In genomic region chr11:99473433-99473832, GRCm38 (mm10) we compare ENCODE assay signal across 43 mouse cellular contexts. TPM values are rescaled to one million over a fixed set of nuclear protein-coding genes. Genes with fewer than 3 reads are reported as not detected.
DNase-seq lines count a peak whose midpoint lies in the region; ATAC-seq and TF ChIP-seq lines count a peak whose summit lies in the region.
"Had no signal": no experiment of that assay in that cellular context is flagged by ENCODE, and none has a peak within 500 bp of the region (broad histone marks: within the 10 kb centered on the region; RNA-seq: fewer than 3 reads in every experiment).

No protein-coding gene starts in this region.

- peak; percentile 43; the same call in 1 of the 2 replicates for TF ChIP-seq POLR2A in lung, adult 2 months (IDR thresholded peaks at IDR 0.05; ENCODE audit: borderline replicate concordance, extremely low read depth, low read depth, low read length)

- WGBS in intestine, embryonic 16.5 days: 55% methylated on average over 6 of the region's 6 CpGs
- WGBS in lung, adult 2 months: 57% methylated on average over 6 of the region's 6 CpGs
- WGBS in stomach, embryonic 15.5 days: 59% methylated on average over 6 of the region's 6 CpGs
- 91% methylated on average over 6 of the region's 6 CpGs for WGBS in limb, embryonic 10.5 days
- WGBS in hindbrain, embryonic 12.5 days: 73% methylated on average over 6 of the region's 6 CpGs

- no peaks in the 10 kb centered on the region for H3K9me3 ChIP-seq in intestine, embryonic 16.5 days (ENCODE audit: control insufficient read depth, low read length)
- H3K9me3 ChIP-seq in stomach, embryonic 15.5 days: no peaks in the 10 kb centered on the region
- no peaks in the 10 kb centered on the region for H3K9me3 ChIP-seq in limb, embryonic 10.5 days (replicated peaks)
- no peaks in the 10 kb centered on the region for H3K9me3 ChIP-seq in hindbrain, embryonic 12.5 days (replicated peaks)
- H3K9me3 ChIP-seq: hindbrain, embryonic 10.5 days; kidney, embryonic 15.5 days; midbrain, embryonic 10.5 days; neural tube, embryonic 12.5 days had no signal

- 0 out of 2 replicates have a peak, but pooled peaks cover 2% of the 10 kb centered on the region for H3K4me1 ChIP-seq in intestine, embryonic 16.5 days (ENCODE audit: control insufficient read depth, insufficient read depth, low read length)
- no peaks in the 10 kb centered on the region; the same call in none of the 2 replicates for H3K4me1 ChIP-seq in lung, adult 2 months (ENCODE audit: control insufficient read depth, insufficient read depth, low read length)
- no peaks in the 10 kb centered on the region for H3K4me1 ChIP-seq in stomach, embryonic 15.5 days
- no peaks in the 10 kb centered on the region for H3K4me1 ChIP-seq in limb, embryonic 10.5 days
- H3K4me1 ChIP-seq in hindbrain, embryonic 12.5 days: no peaks in the 10 kb centered on the region
- H3K4me1 ChIP-seq: hindbrain, embryonic 10.5 days; kidney, embryonic 15.5 days; midbrain, embryonic 10.5 days; neural tube, embryonic 12.5 days had no signal

- H3K9ac ChIP-seq in intestine, embryonic 16.5 days (ENCODE audit: low read depth, low read length): no peak overlapping the region
- H3K9ac ChIP-seq in stomach, embryonic 15.5 days: no peak overlapping the region
- H3K9ac ChIP-seq in hindbrain, embryonic 12.5 days: no peak overlapping the region
- H3K9ac ChIP-seq: kidney, embryonic 15.5 days; liver, embryonic 14.5 days; neural tube, embryonic 12.5 days had no signal

- peak; percentile 83 for ATAC-seq in intestine, embryonic 16.5 days
- ATAC-seq in stomach, embryonic 15.5 days (ENCODE audit: insufficient read depth, low FRiP score, low read depth): peak; percentile 39; the same call in 1 of the 2 replicates
- ATAC-seq in hindbrain, embryonic 12.5 days (ENCODE audit: low FRiP score): no peak
- ATAC-seq: CD4-positive, CD25-positive, alpha-beta regulatory T cell, adult 4 months; forebrain, embryonic 16.5 days; hindbrain, embryonic 16.5 days; midbrain, embryonic 16.5 days had no signal

- peak; percentile 41 for DNase-seq in lung, adult 2 months
- peak; percentile 46 for DNase-seq in lung, postnatal 10 days
- DNase-seq in limb, embryonic 10.5 days (ENCODE audit: low spot score): no peak
- DNase-seq in adrenal gland, postnatal 4 days (ENCODE audit: low spot score in 2 of 2): no peak
- DNase-seq: adrenal gland, postnatal 25 days; cerebellum, adult 18-20 months; cerebellum, postnatal 10 days; gastrocnemius, adult 2 months; gastrocnemius, postnatal 36 days; heart, postnatal 14 days; kidney, adult 11 months; kidney, postnatal 25 days; right cerebral cortex, adult 18-20 months; right cerebral cortex, postnatal 4 days; thymus, adult 18-20 months; thymus, postnatal 25 days had no signal

- no peak overlapping the region for H3K4me3 ChIP-seq in intestine, embryonic 16.5 days (ENCODE audit: low read length)
- no peak overlapping the region for H3K4me3 ChIP-seq in lung, adult 2 months (replicated peaks; ENCODE audit: extremely low read depth, low read depth, low read length)
- H3K4me3 ChIP-seq in stomach, embryonic 15.5 days (replicated peaks): no peak overlapping the region
- no peak overlapping the region for H3K4me3 ChIP-seq in limb, embryonic 10.5 days
- H3K4me3 ChIP-seq in hindbrain, embryonic 12.5 days: no peak overlapping the region
- H3K4me3 ChIP-seq: erythroblast, embryonic 14.5 days; gastrocnemius, adult 2 months; hindbrain, embryonic 10.5 days; kidney, embryonic 15.5 days; midbrain, embryonic 10.5 days; myocyte; neural tube, embryonic 12.5 days had no signal

- H3K27ac ChIP-seq in intestine, embryonic 16.5 days (ENCODE audit: low read length): no peak overlapping the region
- no peak overlapping the region for H3K27ac ChIP-seq in stomach, embryonic 15.5 days
- no peak overlapping the region for H3K27ac ChIP-seq in limb, embryonic 10.5 days
- no peak overlapping the region for H3K27ac ChIP-seq in hindbrain, embryonic 12.5 days
- H3K27ac ChIP-seq: gastrocnemius, adult 2 months; hindbrain, embryonic 10.5 days; kidney, embryonic 15.5 days; liver, embryonic 14.5 days; midbrain, embryonic 10.5 days; neural tube, embryonic 12.5 days had no signal

- TF ChIP-seq CTCF in lung, adult 2 months (IDR thresholded peaks at IDR 0.05; ENCODE audit: insufficient read depth, low read length): no peak

- H3K36me3 ChIP-seq in intestine, embryonic 16.5 days (ENCODE audit: control insufficient read depth, insufficient read depth, low read length): no peaks in the 10 kb centered on the region
- H3K36me3 ChIP-seq in stomach, embryonic 15.5 days: no peaks in the 10 kb centered on the region
- H3K36me3 ChIP-seq in limb, embryonic 10.5 days: no peaks in the 10 kb centered on the region
- no peaks in the 10 kb centered on the region for H3K36me3 ChIP-seq in hindbrain, embryonic 12.5 days
- H3K36me3 ChIP-seq: hindbrain, embryonic 10.5 days; kidney, embryonic 15.5 days; midbrain, embryonic 10.5 days; neural tube, embryonic 12.5 days had no signal

- no peaks in the 10 kb centered on the region for H3K27me3 ChIP-seq in intestine, embryonic 16.5 days (replicated peaks; ENCODE audit: control insufficient read depth, insufficient read depth, low read length)
- no peaks in the 10 kb centered on the region for H3K27me3 ChIP-seq in stomach, embryonic 15.5 days (replicated peaks)
- no peaks in the 10 kb centered on the region for H3K27me3 ChIP-seq in limb, embryonic 10.5 days (ENCODE audit: low read depth, poor library complexity, severe bottlenecking)
- H3K27me3 ChIP-seq in hindbrain, embryonic 12.5 days: no peaks in the 10 kb centered on the region
- H3K27me3 ChIP-seq: kidney, embryonic 15.5 days; neural tube, embryonic 12.5 days had no signal

- H3K4me2 ChIP-seq in intestine, embryonic 16.5 days (ENCODE audit: low read depth, low read length): no peak overlapping the region
- no peak overlapping the region for H3K4me2 ChIP-seq in stomach, embryonic 15.5 days
- no peak overlapping the region for H3K4me2 ChIP-seq in hindbrain, embryonic 12.5 days (replicated peaks)
- H3K4me2 ChIP-seq: kidney, embryonic 15.5 days; neural tube, embryonic 12.5 days had no signal

RNA-seq across cellular contexts. Expression of gene Krt23, which starts 19.5 kb away (rescaled TPM):
- 18.4 and 19.6 TPM in 2 replicates for polyA plus RNA-seq in intestine, embryonic 16.5 days (2015; fragmentation: Nextera tagmentation; extraction: Ambion mirVana)
- 20.2 and 26.1 TPM in 2 replicates for polyA plus RNA-seq in lung, adult 2 months (2012; rRNA removed)
- 33.1 and 41.9 TPM in 2 replicates for polyA plus RNA-seq in stomach, embryonic 15.5 days (2015; fragmentation: Nextera tagmentation; extraction: Ambion mirVana)
- polyA plus RNA-seq in limb, embryonic 10.5 days (2016; fragmentation: Nextera tagmentation; extraction: Ambion mirVana): 0.81 and 1.4 TPM in 2 replicates
- total RNA-seq in adrenal gland, postnatal 4 days (2021): 1 to 10 TPM in 1 of 2 experiments, under 1 TPM in 1; 0.62 to 3.1 TPM
- polyA plus RNA-seq in hindbrain, embryonic 12.5 days (2016; fragmentation: Nextera tagmentation; extraction: Ambion mirVana): 0.22 TPM in 1 of 2 replicates, not detected in the other
- total RNA-seq: adrenal gland, postnatal 25 days; gastrocnemius, adult 2 months; gastrocnemius, postnatal 36 days; heart, adult 8-10 months; heart, postnatal 14 days; layer of hippocampus, adult 18-20 months; layer of hippocampus, postnatal 10 days; left cerebral cortex, adult 8-10 months; left cerebral cortex, postnatal 36 days had no signal
- polyA plus RNA-seq: brain, embryonic 14.5 days; CD4-positive, CD25-positive, alpha-beta regulatory T cell, adult 4 months; cortical plate, adult 2 months; erythroblast, embryonic 14.5 days; forebrain, embryonic 11.5 days; forebrain, embryonic 16.5 days; heart, embryonic 14.5 days; hindbrain, embryonic 10.5 days; midbrain, embryonic 10.5 days; neural tube, embryonic 12.5 days had no signal

RNA-seq across cellular contexts. Expression of gene Krt20, which starts 35.5 kb away (rescaled TPM):
- 101 and 110 TPM in 2 replicates for polyA plus RNA-seq in intestine, embryonic 16.5 days (2015; fragmentation: Nextera tagmentation; extraction: Ambion mirVana)
- polyA plus RNA-seq in lung, adult 2 months (2012; rRNA removed): 0.72 TPM in 1 of 2 replicates, not detected in the other
- polyA plus RNA-seq in stomach, embryonic 15.5 days (2015; fragmentation: Nextera tagmentation; extraction: Ambion mirVana): 17.1 and 19.7 TPM in 2 replicates
- polyA plus RNA-seq in limb, embryonic 10.5 days (2016; fragmentation: Nextera tagmentation; extraction: Ambion mirVana): 0.26 and 0.59 TPM in 2 replicates
- 1 to 10 TPM; 2.4 to 2.7 TPM for total RNA-seq in adrenal gland, postnatal 4 days (2021)
- 0.35 TPM in 2 replicates for polyA plus RNA-seq in hindbrain, embryonic 12.5 days (2016; fragmentation: Nextera tagmentation; extraction: Ambion mirVana)
- total RNA-seq: gastrocnemius, adult 2 months; heart, adult 8-10 months; layer of hippocampus, adult 18-20 months; layer of hippocampus, postnatal 10 days; left cerebral cortex, adult 8-10 months; left cerebral cortex, postnatal 36 days had no signal
- polyA plus RNA-seq: brain, embryonic 14.5 days; CD4-positive, CD25-positive, alpha-beta regulatory T cell, adult 4 months; erythroblast, embryonic 14.5 days; forebrain, embryonic 16.5 days; myocyte had no signal

RNA-seq across cellular contexts. Expression of gene Krt39, which starts 47.7 kb away (rescaled TPM):
- polyA plus RNA-seq in intestine, embryonic 16.5 days (2015; fragmentation: Nextera tagmentation; extraction: Ambion mirVana): not detected in 2 replicates
- polyA plus RNA-seq in lung, adult 2 months (2012; rRNA removed): not detected in 2 replicates
- polyA plus RNA-seq in stomach, embryonic 15.5 days (2015; fragmentation: Nextera tagmentation; extraction: Ambion mirVana): not detected in 2 replicates
- polyA plus RNA-seq in limb, embryonic 10.5 days (2016; fragmentation: Nextera tagmentation; extraction: Ambion mirVana): 0.16 and 0.20 TPM in 2 replicates
- not detected for total RNA-seq in adrenal gland, postnatal 4 days (2021)
- polyA plus RNA-seq in hindbrain, embryonic 12.5 days (2016; fragmentation: Nextera tagmentation; extraction: Ambion mirVana): not detected in 2 replicates
- total RNA-seq: adrenal gland, postnatal 25 days; gastrocnemius, adult 2 months; gastrocnemius, postnatal 36 days; heart, adult 8-10 months; heart, postnatal 14 days; layer of hippocampus, adult 18-20 months; layer of hippocampus, postnatal 10 days; left cerebral cortex, adult 8-10 months; left cerebral cortex, postnatal 36 days had no signal
- polyA plus RNA-seq: brain, embryonic 14.5 days; CD4-positive, CD25-positive, alpha-beta regulatory T cell, adult 4 months; cortical plate, adult 2 months; embryonic facial prominence, embryonic 14.5 days; erythroblast, embryonic 14.5 days; forebrain, embryonic 11.5 days; forebrain, embryonic 16.5 days; heart, embryonic 14.5 days; hindbrain, embryonic 10.5 days; hindbrain, embryonic 16.5 days; limb, embryonic 14.5 days; liver, embryonic 14.5 days; midbrain, embryonic 10.5 days; midbrain, embryonic 16.5 days; myocyte; neural tube, embryonic 12.5 days; spleen, adult 2 months; stomach, embryonic 14.5 days had no signal

RNA-seq across cellular contexts. Expression of gene Krt12, which starts 51.4 kb away (rescaled TPM):
- polyA plus RNA-seq in intestine, embryonic 16.5 days (2015; fragmentation: Nextera tagmentation; extraction: Ambion mirVana): not detected in 2 replicates
- polyA plus RNA-seq in lung, adult 2 months (2012; rRNA removed): 0.06 TPM in 1 of 2 replicates, not detected in the other
- 0.09 TPM in 1 of 2 replicates, not detected in the other for polyA plus RNA-seq in stomach, embryonic 15.5 days (2015; fragmentation: Nextera tagmentation; extraction: Ambion mirVana)
- not detected in 2 replicates for polyA plus RNA-seq in limb, embryonic 10.5 days (2016; fragmentation: Nextera tagmentation; extraction: Ambion mirVana)
- total RNA-seq in adrenal gland, postnatal 4 days (2021): not detected
- polyA plus RNA-seq in hindbrain, embryonic 12.5 days (2016; fragmentation: Nextera tagmentation; extraction: Ambion mirVana): 0.12 TPM in 1 of 2 replicates, not detected in the other
- total RNA-seq: adrenal gland, postnatal 25 days; gastrocnemius, adult 2 months; gastrocnemius, postnatal 36 days; heart, adult 8-10 months; heart, postnatal 14 days had no signal
- polyA plus RNA-seq: CD4-positive, CD25-positive, alpha-beta regulatory T cell, adult 4 months; embryonic facial prominence, embryonic 14.5 days; erythroblast, embryonic 14.5 days; heart, embryonic 14.5 days; kidney, embryonic 15.5 days; liver, embryonic 14.5 days; midbrain, embryonic 10.5 days; myocyte; neural tube, embryonic 12.5 days; stomach, embryonic 14.5 days had no signal

Comparison
In these comparisons a context has a peak if more than half of its experiments do, and no peak if none do; other contexts are left out.
1. DNase-seq: peak in lung, adult 2 months (single experiment) and lung, postnatal 10 days (single experiment); none in limb, embryonic 10.5 days (single experiment) and adrenal gland, postnatal 4 days (0 of 2).
2. RNA of gene Krt20, which starts 35.5 kb away (polyA plus RNA-seq): 101 to 110 TPM in intestine, embryonic 16.5 days and 17.1 to 19.7 TPM in stomach, embryonic 15.5 days; 0.35 TPM in hindbrain, embryonic 12.5 days, 0.26 to 0.59 TPM in limb, embryonic 10.5 days and 0.72 TPM in lung, adult 2 months; every median in the first group is over 10 times any median in the second.